Mouse (Mus musculus) intestine, postnatal 0 days (tissue): ENCODE data around the gene 1700025C18Rik. TPM values are rescaled to one million over a fixed set of nuclear protein-coding genes. Genes with fewer than 3 reads are reported as not detected.

Source experiments
- ATAC-seq: fragments of 200-750 bp; cut with Nextera tagmentation; 2 replicates; pipeline ENCODE4 v1.8.0; 2017; ENCODE audit warnings: mild to moderate bottlenecking, moderate TSS enrichment, moderate library complexity
- H3K27ac ChIP-seq: fragments of 300-500 bp; sonication (generic); 2 replicates; pipeline ENCODE4 v1.5.1; 2014; ENCODE audit warnings: mild to moderate bottlenecking, low read depth, low read length, moderate library complexity
- H3K27me3 ChIP-seq: fragments of 300-500 bp; sonication (generic); replicated peaks from 2 replicates; pipeline ENCODE4 v1.6.1; 2014; ENCODE audit warnings: low read length, mixed read lengths; ENCODE audit not compliant: control insufficient read depth, insufficient read depth
- H3K36me3 ChIP-seq: fragments of 300-500 bp; sonication (generic); 2 replicates; pipeline ENCODE4 v1.6.1; 2014; ENCODE audit warnings: mild to moderate bottlenecking, moderate library complexity; ENCODE audit not compliant: control insufficient read depth, insufficient read depth
- H3K4me1 ChIP-seq: fragments of 300-500 bp; sonication (generic); replicated peaks from 2 replicates; pipeline ENCODE4 v1.6.1; 2014; ENCODE audit warnings: antibody characterized with exemption, low read length, mixed read lengths; ENCODE audit not compliant: control insufficient read depth, insufficient read depth
- H3K4me2 ChIP-seq: fragments of 300-500 bp; sonication (generic); replicated peaks from 2 replicates; pipeline ENCODE4 v1.6.1; 2014; ENCODE audit warnings: low read depth, mild to moderate bottlenecking, moderate library complexity
- H3K4me3 ChIP-seq: fragments of 300-500 bp; sonication (generic); 2 replicates; pipeline ENCODE4 v1.5.1; 2014; ENCODE audit warnings: low read depth, low read length
- H3K9ac ChIP-seq: fragments of 300-500 bp; sonication (generic); 2 replicates; pipeline ENCODE4 v1.6.1; 2014; ENCODE audit warnings: mild to moderate bottlenecking, low read depth, low read length
- H3K9me3 ChIP-seq: fragments of 300-500 bp; sonication (generic); 2 replicates; pipeline ENCODE4 v1.6.1; 2016; ENCODE audit warnings: mixed run types; ENCODE audit not compliant: control insufficient read depth
- CTCF ChIP-seq: sonication (generic); IDR thresholded peaks from 2 replicates; pipeline ENCODE4 v1.5.1; 2016; ENCODE audit warnings: low read depth, mild to moderate bottlenecking, control low read depth, antibody characterized with exemption, moderate library complexity
- WGBS: fragments of 180-500 bp; shearing (Covaris S2); extraction: QIAGEN DNeasy Blood & Tissue Kit; methylation state at CpG from one replicate; pipeline ENCODE4 v1.1.7; 2014; 5-methylcytosine and 5-hydroxymethylcytosine counted together
- polyA plus RNA-seq: library from polyadenylated mRNA; unstranded; fragments of >200 nt; fragmentation: Nextera tagmentation; extraction: Ambion mirVana; gene quantifications from 2 replicates; pipeline ENCODE4 v1.2.1, GENCODE M21; 2015

1700025C18Rik gene
- polyA plus RNA-seq, 1 experiment from 2014 or later, result not detected

GRCm38 (mm10) chr2:165121206-165121840 lies 30.8 kb upstream of the 1700025C18Rik start:
- H3K27me3 ChIP-seq, result peaks cover 18% of the 10 kb centered on the region; the same call in 1 of the 2 replicates

DNA sequence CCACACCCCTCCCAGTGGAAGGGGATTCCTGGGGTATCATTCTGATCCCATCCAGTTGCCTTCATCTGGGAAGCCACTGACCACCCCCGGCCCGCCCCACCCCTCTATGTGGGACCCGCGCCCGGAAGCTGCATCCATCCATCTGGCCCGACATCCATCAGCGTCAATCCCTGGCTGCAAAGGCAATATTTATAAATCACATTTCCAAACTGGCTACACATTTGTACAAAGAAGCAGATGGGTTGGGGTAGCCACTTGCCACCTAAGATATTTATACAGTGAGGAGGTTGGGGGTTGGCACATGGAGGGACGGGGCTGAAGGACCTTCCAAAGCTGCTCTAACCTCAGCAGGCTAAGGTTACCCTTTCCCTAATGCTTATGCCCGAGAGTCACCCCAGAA lies 30.2 kb upstream of the 1700025C18Rik start:
- no peak for ATAC-seq
- H3K27ac ChIP-seq, result no peak overlapping the region
- no peaks in the 10 kb centered on the region for H3K36me3 ChIP-seq
- no peak overlapping the region for H3K9ac ChIP-seq
- H3K4me1 ChIP-seq, result no peaks in the 10 kb centered on the region
- WGBS, result 78% methylated on average over 9 of the region's 9 CpGs
- H3K4me3 ChIP-seq, result no peak overlapping the region
- H3K27me3 ChIP-seq, result peaks cover 23% of the 10 kb centered on the region
- no peak overlapping the region for H3K4me2 ChIP-seq
- no peaks in the 10 kb centered on the region for H3K9me3 ChIP-seq
- TF ChIP-seq CTCF, result no peak

More at GRCm38 (mm10) chr2:165121206-165121840, 30.8 kb upstream of the 1700025C18Rik start:
- TF ChIP-seq CTCF, result no peak
- Histone ChIP-seq H3K4me2 (no peak overlapping the region), H3K27ac (no peak overlapping the region), H3K4me3 (no peak overlapping the region), H3K9ac (no peak overlapping the region), H3K9me3 (no peaks in the 10 kb centered on the region), H3K4me1 (no peaks in the 10 kb centered on the region), H3K36me3 (no peaks in the 10 kb centered on the region)
- ATAC-seq, result no peak
- WGBS, result 26% methylated on average over 10 of the region's 10 CpGs

- peak; percentile 28; the same call in 1 of the 2 replicates for ATAC-seq
- Histone ChIP-seq H3K4me1 (no peaks in the 10 kb centered on the region), H3K27ac (no peak overlapping the region), H3K9ac (no peak overlapping the region), H3K9me3 (no peaks in the 10 kb centered on the region), H3K4me3 (no peak overlapping the region), H3K36me3 (no peaks in the 10 kb centered on the region), H3K27me3 (peaks cover 74% of the 10 kb centered on the region), H3K4me2 (no peak overlapping the region)
- WGBS, result 21% methylated on average over 11 of the region's 11 CpGs
- no peak for TF ChIP-seq CTCF
Observed at GRCm38 (mm10) chr2:165113733-165114132, 23.2 kb upstream of the 1700025C18Rik start.

GRCm38 (mm10) chr2:165112149-165112548 lies 21.6 kb upstream of the 1700025C18Rik start:
- H3K27ac ChIP-seq, result no peak overlapping the region
- peak; percentile 93 for TF ChIP-seq CTCF
- 0 out of 2 replicates have a peak overlapping the region, but pooled peaks have one; percentile 5 for H3K4me3 ChIP-seq
- no peaks in the 10 kb centered on the region for H3K9me3 ChIP-seq
- H3K4me2 ChIP-seq, result 0 out of 2 replicates have a peak overlapping the region, but pooled peaks have one; percentile 27
- H3K4me1 ChIP-seq, result no peaks in the 10 kb centered on the region
- H3K27me3 ChIP-seq, result peaks cover 77% of the 10 kb centered on the region
- peak; percentile 61 for ATAC-seq
- WGBS, result 1% methylated on average over 53 of the region's 54 CpGs
- no peak overlapping the region for H3K9ac ChIP-seq
- H3K36me3 ChIP-seq, result no peaks in the 10 kb centered on the region

GRCm38 (mm10) chr2:165106585-165106984 lies 16.0 kb upstream of the 1700025C18Rik start:
- no peaks in the 10 kb centered on the region for H3K9me3 ChIP-seq
- no peak overlapping the region for H3K4me3 ChIP-seq
- 19% methylated on average over 18 of the region's 18 CpGs for whole genome bisulfite sequencing
- H3K27me3 ChIP-seq, result peaks cover 44% of the 10 kb centered on the region
- H3K27ac ChIP-seq, result no peak overlapping the region
- H3K4me1 ChIP-seq, result no peaks in the 10 kb centered on the region
- H3K9ac ChIP-seq, result no peak overlapping the region
- no peak overlapping the region for H3K4me2 ChIP-seq
- no peak for TF ChIP-seq CTCF
- no peak for ATAC-seq
- H3K36me3 ChIP-seq, result no peaks in the 10 kb centered on the region

- Histone ChIP-seq H3K9me3 (no peaks in the 10 kb centered on the region), H3K27me3 (peaks cover 35% of the 10 kb centered on the region), H3K27ac (no peak overlapping the region), H3K4me1 (no peaks in the 10 kb centered on the region), H3K9ac (no peak overlapping the region), H3K36me3 (no peaks in the 10 kb centered on the region), H3K4me3 (no peak overlapping the region), H3K4me2 (no peak overlapping the region)
- no peak for ATAC-seq
- 70% methylated on average over 16 of the region's 16 CpGs for WGBS
- no peak for TF ChIP-seq CTCF
Observed at GRCm38 (mm10) chr2:165105513-165106079, 15.0 kb upstream of the 1700025C18Rik start.
